Mouse (Mus musculus) kidney, postnatal 36 days (tissue): ENCODE measurements around the gene Map3k21.

Experiments
- DNase-seq, 2 experiments: peaks; one replicate each; pipeline ENCODE4 v3.0.0; 2021 to 2022; ENCODE audit warnings: mixed read lengths in 2 of 2

The Map3k21 gene

DNA sequence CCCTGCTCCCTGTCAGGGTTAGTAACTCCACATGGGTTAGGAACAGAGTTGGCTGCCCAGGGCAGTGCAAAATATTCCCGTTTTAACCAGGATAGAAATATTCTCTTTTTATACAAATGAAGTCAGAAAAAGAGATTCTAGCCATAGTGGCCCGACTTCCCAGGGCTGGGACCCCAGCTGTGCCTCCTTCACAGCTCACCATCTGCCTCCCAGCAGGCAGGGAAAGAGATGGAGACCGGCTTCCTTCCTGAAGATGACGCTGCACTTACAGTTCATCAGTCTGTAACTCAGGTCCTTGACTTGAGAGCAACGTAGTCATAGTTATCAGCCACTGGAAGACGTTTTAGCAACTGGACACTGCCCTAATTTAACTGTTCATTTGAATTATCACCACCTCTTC, 70.6 kb downstream of the Map3k21 start:
- DNase-seq = no peak

DNA sequence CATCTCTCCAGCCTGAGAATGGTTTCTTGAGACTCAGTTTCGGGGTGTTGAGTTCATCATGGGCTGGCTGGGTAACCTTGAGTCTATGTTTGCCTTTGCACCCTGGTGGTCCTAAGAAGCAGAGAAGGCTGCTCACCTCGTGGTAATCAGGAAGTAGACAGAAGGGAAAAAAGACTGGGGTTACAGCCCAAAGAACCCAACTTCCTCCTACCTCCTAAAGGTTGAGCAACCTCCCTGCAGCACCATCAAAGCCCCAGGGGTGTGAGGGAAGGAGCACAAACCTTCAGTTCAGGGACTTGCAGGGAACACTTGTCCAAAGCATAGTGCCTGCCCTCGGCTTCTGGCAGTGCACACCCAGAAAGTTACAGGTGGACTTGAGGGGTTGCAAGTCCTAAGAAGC, 73.3 kb downstream of the Map3k21 start:
- no peak for DNase-seq

DNA sequence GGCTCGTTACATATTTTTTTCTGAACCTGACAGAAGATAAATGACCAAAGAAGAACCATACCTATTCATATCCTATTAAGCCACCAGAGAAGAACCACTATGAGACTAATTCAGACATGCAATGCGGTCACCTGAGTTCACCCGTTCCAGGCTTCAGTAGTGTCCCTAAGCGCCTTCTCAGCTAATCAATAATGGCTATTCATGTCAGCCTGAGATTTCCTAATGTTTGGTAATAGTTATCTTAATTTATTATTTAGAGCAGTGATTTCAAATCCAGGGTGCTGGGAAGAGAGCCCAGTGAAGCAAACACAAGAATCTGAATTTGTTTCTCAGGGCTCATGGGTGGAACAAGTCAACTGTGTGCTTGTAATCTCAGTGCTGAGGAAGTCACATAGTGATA, 73.9 kb downstream of the Map3k21 start:
- DNase-seq = no peak

DNA sequence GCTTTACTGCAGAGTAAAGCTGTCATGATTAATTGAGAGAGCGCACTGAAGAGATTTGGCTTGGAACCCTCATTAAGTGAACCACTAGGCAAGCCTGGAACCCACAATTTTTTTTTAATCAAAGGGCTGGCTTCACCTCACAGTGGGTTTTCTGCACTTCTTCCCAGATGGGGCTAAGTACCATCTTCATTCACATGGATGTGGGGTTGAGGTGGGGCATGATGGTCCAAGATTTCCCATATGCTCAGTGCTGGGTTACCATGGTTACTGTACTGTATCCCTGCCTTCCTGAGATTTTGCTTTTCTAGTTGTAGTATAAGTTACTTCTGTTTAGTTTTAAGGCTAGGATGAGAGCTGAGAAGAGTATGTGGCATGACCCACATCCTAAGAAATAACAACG, 75.1 kb downstream of the Map3k21 start:
- no peak for DNase-seq

DNA sequence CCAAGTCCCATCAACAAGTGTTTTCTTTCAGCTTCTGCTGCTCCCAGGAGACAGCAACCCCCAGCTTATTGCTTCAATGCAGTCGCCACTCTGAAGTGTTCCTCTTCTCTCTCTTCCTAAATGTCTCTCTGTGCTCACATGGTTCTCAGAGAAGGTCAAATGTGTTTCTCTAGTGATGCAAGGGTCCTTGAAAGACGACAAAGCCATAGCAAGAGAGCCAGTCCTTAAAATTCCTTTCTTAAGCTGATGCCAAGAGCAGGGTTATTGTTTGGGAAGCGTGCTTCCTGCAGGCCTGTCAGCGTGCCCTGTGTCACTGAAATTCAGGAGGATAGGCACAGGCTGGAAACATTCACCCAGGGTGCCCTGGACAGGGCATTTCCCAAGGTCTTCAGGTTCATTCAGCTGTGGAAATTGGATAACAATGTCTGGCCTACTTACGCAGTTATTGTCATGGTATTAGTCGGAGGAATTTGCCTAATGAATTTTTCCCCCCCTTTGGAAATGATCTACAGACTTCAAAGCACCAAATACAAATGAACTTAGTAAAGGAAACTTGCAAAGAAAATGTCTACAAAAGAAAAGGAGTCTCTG, 76.8 kb downstream of the Map3k21 start:
- DNase-seq = no peak

DNA sequence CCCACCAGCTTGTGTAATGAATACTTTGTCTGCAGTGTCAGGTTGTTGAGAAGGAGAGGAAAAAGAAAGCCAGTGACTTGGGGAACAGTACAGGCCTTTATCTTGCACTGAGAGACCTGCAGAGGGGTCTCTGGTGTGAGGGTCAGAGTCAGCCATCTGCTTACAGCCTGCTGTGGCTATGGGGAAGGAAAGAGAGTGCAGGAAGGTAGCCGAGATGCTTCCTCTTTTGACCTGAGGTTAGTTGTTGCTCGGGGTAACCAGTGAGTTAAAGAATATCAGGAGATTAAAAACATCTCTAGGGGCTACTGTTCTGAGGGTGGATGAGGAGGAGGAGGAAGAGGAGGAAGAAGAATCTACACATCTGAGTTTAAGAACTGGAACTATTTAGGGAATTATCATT, 77.7 kb downstream of the Map3k21 start:
- DNase-seq = no peak

DNA sequence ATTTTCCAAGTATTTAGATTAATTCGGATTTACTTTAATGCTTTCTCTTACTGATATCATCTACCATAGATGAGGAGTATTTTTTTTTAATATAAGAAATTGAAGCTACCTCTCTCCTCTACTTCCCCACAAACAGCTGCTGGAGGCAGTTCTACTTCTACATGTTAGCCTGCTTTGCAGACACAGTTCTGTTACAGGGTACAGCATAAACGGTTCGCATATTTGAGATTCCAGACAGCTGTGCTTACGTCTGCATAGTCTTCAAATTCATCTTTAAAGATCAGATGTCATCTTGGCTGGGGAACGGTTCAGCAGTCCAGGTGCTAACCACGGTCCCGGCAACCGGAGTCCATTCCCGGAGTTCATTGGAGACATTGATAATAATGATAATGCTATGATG, 83.4 kb downstream of the Map3k21 start:
- no peak for DNase-seq

DNA sequence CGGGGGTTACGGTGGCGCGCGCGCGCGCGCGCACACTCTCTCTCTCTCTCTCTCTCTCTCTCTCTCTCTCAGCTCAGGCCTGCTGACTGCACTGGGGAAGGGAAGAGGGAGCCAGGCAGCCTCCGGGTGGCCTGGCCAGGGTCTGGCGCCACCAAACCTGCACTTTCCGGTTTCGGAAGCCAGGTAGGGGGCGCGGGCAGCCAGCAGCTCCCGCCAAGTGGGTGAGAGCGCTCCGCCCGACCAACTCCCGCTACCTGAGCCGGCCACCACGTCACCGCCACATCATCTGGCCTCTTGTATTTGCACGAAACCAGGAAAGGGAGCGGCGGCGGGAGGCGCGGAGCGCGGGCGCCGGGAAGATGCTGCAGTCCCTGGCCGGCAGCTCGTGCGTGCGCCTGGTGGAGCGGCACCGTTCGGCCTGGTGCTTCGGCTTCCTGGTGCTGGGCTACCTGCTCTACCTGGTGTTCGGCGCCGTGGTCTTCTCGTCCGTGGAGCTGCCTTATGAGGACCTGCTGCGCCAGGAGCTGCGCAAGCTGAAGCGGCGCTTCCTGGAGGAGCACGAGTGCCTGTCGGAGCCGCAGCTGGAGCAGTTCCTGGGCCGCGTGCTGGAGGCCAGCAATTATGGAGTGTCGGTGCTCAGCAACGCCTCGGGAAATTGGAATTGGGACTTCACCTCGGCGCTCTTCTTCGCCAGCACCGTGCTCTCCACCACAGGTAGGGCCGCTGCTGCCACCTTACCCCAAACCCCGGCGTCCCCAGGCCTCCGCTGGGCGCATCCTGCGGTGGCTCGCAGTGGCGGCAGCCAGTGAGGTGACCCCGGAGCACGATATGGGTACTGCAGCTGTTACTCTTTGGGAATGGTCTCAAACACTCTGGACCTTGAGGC, 85.1 kb downstream of the Map3k21 start, which contains the start of gene Kcnk1:
Gene Kcnk1 (plus strand): TSS at position 70 of the 886 bp plus-strand sequence.
- DNase-seq = peak; percentile 76 to 79

DNA sequence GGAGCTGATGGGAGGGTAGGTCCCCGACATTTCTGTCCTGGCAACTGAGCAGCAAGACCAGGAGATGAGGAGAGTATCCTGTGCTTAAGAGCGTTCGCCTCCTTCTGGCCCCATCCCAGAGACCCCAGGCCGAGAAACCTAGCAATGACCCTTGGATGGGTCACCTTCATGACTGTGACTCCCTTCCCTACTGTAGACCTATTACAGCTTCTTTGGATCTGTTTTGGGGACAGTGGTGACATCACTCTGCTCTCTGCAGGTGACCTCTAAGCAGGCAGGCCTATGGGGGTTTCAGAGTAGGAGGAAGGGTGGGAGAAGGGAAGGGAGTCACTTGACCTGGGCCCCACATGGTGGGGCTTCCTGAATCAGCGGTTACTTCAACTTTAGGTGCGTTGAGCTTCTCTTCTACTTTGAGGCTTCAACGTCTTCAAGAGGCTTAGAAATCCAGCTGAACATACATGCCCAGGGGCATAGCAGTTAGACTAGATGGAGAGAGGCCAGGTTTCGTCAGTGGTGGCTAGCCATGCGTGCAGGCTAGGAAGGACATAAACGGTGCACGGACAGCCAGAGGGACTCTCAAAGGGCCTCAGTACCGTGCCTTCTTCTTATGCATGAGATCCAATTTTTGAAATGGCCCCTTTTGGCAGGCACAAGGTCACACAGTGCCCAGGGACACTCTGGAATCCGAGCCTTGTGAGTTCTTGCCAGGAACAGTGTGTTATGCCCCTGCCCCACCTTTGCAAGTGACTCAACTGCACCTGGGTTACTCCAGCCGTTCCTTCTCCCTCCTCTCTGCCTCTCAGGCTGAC, 86.0 kb downstream of the Map3k21 start:
- DNase-seq = peak; percentile 77 to 84

DNA sequence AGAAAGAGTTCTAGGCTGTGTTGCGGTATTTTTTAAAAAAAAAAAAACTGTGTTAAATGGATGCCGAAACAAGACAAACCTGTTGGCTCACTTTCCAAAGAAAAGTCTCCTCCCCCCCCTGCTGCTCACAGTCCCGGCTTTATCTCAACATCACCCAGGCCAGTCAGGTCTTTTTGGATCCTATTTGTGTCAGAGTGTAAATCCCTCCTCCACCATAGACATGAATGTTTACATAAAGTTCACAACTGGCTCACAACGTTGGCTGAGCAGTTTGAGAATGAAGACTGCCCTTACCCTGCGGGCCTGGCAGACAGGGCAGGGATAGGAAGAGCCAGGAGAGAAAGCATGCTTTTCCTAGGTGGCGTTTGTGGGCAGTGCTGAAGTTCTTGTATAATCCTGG, 86.7 kb downstream of the Map3k21 start:
- peak; percentile 11 to 29 for DNase-seq
